Mouse (Mus musculus) limb, embryonic 15.5 days (tissue): ENCODE data around the gene Ccdc149. TPM values are rescaled to one million over a fixed set of nuclear protein-coding genes. Genes with fewer than 3 reads are reported as not detected.

Experiments
- ATAC-seq: fragments of 200-750 bp; cut with Nextera tagmentation; 2 replicates; pipeline ENCODE4 v1.8.0; 2017; ENCODE audit warnings: low read depth, moderate TSS enrichment; ENCODE audit not compliant: insufficient number of reproducible peaks, low FRiP score, low TSS enrichment
- H3K27ac ChIP-seq: fragments of 300-500 bp; sonication (generic); 2 replicates; pipeline ENCODE4 v1.5.1; 2015; ENCODE audit warnings: moderate library complexity, mild to moderate bottlenecking, inconsistent platforms
- H3K27me3 ChIP-seq: fragments of 300-500 bp; sonication (generic); 2 replicates; pipeline ENCODE4 v1.6.1; 2015; ENCODE audit warnings: inconsistent platforms
- H3K36me3 ChIP-seq: fragments of 300-500 bp; sonication (generic); 2 replicates; pipeline ENCODE4 v1.6.1; 2015; ENCODE audit warnings: inconsistent platforms
- H3K4me1 ChIP-seq: fragments of 300-500 bp; sonication (generic); 2 replicates; pipeline ENCODE4 v1.6.1; 2015; ENCODE audit warnings: inconsistent platforms
- H3K4me2 ChIP-seq: fragments of 300-500 bp; sonication (generic); 2 replicates; pipeline ENCODE4 v1.6.1; 2015; ENCODE audit warnings: mild to moderate bottlenecking, inconsistent platforms
- H3K4me3 ChIP-seq: fragments of 300-500 bp; sonication (generic); 2 replicates; pipeline ENCODE4 v1.5.1; 2015; ENCODE audit warnings: mild to moderate bottlenecking, inconsistent platforms
- H3K9ac ChIP-seq: fragments of 300-500 bp; sonication (generic); 2 replicates; pipeline ENCODE4 v1.6.1; 2015; ENCODE audit warnings: inconsistent platforms
- H3K9me3 ChIP-seq: fragments of 300-500 bp; sonication (generic); 2 replicates; pipeline ENCODE4 v1.6.1; 2016; ENCODE audit warnings: inconsistent platforms
- WGBS: fragments of 180-500 bp; shearing (Covaris S2); methylation state at CpG from one replicate; pipeline ENCODE4 v1.1.7; 2015; 5-methylcytosine and 5-hydroxymethylcytosine counted together
- polyA plus RNA-seq: library from polyadenylated mRNA; unstranded; fragments of >200 nt; fragmentation: Nextera tagmentation; extraction: Ambion mirVana; gene quantifications from 2 replicates; pipeline ENCODE4 v1.2.1, GENCODE M21; 2015

The Ccdc149 gene
- polyA plus RNA-seq, 1 experiment from 2014 or later, result 3.3 TPM

- Histone ChIP-seq H3K9me3 (no peaks in the 10 kb centered on the region), H3K4me2 (no peak overlapping the region), H3K27me3 (no peaks in the 10 kb centered on the region), H3K4me3 (no peak overlapping the region), H3K36me3 (no peaks in the 10 kb centered on the region), H3K27ac (no peak overlapping the region), H3K4me1 (no peaks in the 10 kb centered on the region; the same call in 1 of the 2 replicates), H3K9ac (no peak overlapping the region)
- no peak for ATAC-seq
- 59% methylated on average over 2 of the region's 2 CpGs for WGBS
Observed at GRCm38 (mm10) chr5:52351561-52351960, 119.8 kb downstream of the Ccdc149 start.

GRCm38 (mm10) chr5:52350451-52350850 lies 120.9 kb downstream of the Ccdc149 start:
- H3K36me3 ChIP-seq, result no peaks in the 10 kb centered on the region
- no peak overlapping the region for H3K27ac ChIP-seq
- ATAC-seq, result no peak
- WGBS, result 62% methylated on average over 2 of the region's 2 CpGs
- H3K9ac ChIP-seq, result no peak overlapping the region
- H3K9me3 ChIP-seq, result no peaks in the 10 kb centered on the region
- no peak overlapping the region for H3K4me2 ChIP-seq
- no peaks in the 10 kb centered on the region for H3K27me3 ChIP-seq
- no peak overlapping the region for H3K4me3 ChIP-seq
- H3K4me1 ChIP-seq, result no peaks in the 10 kb centered on the region; the same call in 1 of the 2 replicates

GRCm38 (mm10) chr5:52346890-52347289 lies 124.4 kb downstream of the Ccdc149 start:
- WGBS, result 39% methylated on average over 2 of the region's 2 CpGs
- Histone ChIP-seq H3K9me3 (no peaks in the 10 kb centered on the region), H3K36me3 (no peaks in the 10 kb centered on the region), H3K9ac (no peak overlapping the region), H3K27me3 (no peaks in the 10 kb centered on the region), H3K27ac (no peak overlapping the region), H3K4me1 (no peaks in the 10 kb centered on the region; the same call in 1 of the 2 replicates), H3K4me3 (no peak overlapping the region), H3K4me2 (no peak overlapping the region)
- ATAC-seq, result no peak

- no peaks in the 10 kb centered on the region for H3K36me3 ChIP-seq
- no peaks in the 10 kb centered on the region for H3K4me1 ChIP-seq
- no peaks in the 10 kb centered on the region for H3K27me3 ChIP-seq
- H3K4me3 ChIP-seq, result no peak overlapping the region
- no peak overlapping the region for H3K4me2 ChIP-seq
- H3K9ac ChIP-seq, result no peak overlapping the region
- no peaks in the 10 kb centered on the region for H3K9me3 ChIP-seq
- no peak for ATAC-seq
- H3K27ac ChIP-seq, result no peak overlapping the region
- 67% methylated on average over 2 of the region's 2 CpGs for WGBS
Observed at GRCm38 (mm10) chr5:52339134-52339533, 132.2 kb downstream of the Ccdc149 start.

GRCm38 (mm10) chr5:52335590-52335989 lies 135.7 kb downstream of the Ccdc149 start:
- Histone ChIP-seq H3K4me1 (no peaks in the 10 kb centered on the region), H3K36me3 (no peaks in the 10 kb centered on the region), H3K9me3 (no peaks in the 10 kb centered on the region), H3K9ac (no peak overlapping the region), H3K4me2 (no peak overlapping the region), H3K27ac (no peak overlapping the region), H3K4me3 (no peak overlapping the region), H3K27me3 (no peaks in the 10 kb centered on the region)
- no peak for ATAC-seq
- 41% methylated on average over 3 of the region's 3 CpGs for WGBS

GRCm38 (mm10) chr5:52332120-52332519 lies 139.2 kb downstream of the Ccdc149 start:
- H3K27ac ChIP-seq, result no peak overlapping the region
- H3K4me1 ChIP-seq, result no peaks in the 10 kb centered on the region
- H3K4me2 ChIP-seq, result no peak overlapping the region
- no peaks in the 10 kb centered on the region for H3K36me3 ChIP-seq
- H3K27me3 ChIP-seq, result no peaks in the 10 kb centered on the region
- H3K9ac ChIP-seq, result no peak overlapping the region
- no peak overlapping the region for H3K4me3 ChIP-seq
- ATAC-seq, result no peak
- WGBS, result 28% methylated on average over 8 of the region's 8 CpGs
- H3K9me3 ChIP-seq, result no peaks in the 10 kb centered on the region

Other genes starting within 250 kb of the Ccdc149 start
- 1.0 and 3.5 TPM in 2 replicates for gene Sod3, start 107.7 kb downstream of the Ccdc149 start, polyA plus RNA-seq
- gene Lgi2, start 94.9 kb upstream of the Ccdc149 start, polyA plus RNA-seq, result 2.9 and 3.2 TPM in 2 replicates
- 7.9 and 8.5 TPM in 2 replicates for gene Sepsecs, start 198.2 kb upstream of the Ccdc149 start, polyA plus RNA-seq